Comparison of ENCODE assay signal across 19 mouse cellular contexts in the genomic region with DNA sequence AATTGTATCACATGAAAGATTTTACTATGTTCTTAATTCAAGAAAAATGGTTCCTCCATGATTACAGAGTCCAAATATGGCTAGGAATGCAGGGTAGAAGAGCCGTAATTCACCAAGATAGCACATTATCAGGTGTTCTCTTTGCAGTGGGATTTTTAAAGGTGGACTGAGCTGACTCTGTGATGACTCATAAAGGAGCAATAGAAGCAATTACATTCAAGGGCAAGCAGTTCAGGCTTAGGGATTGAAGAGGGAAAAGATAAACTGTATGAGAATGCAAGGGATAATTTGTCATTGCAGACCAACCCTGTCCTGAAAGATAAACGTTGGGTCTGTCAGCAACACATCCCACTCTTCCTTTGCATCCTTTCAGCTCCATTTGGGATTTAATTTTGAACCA.
"Had no signal": no experiment of that assay in that cellular context is flagged by ENCODE, and none has a peak within 500 bp of the region (broad histone marks: within the 10 kb centered on the region; RNA-seq: fewer than 3 reads in every experiment).

No protein-coding gene starts in this region.

- H3K4me3 ChIP-seq: midbrain, embryonic 10.5 days; midbrain, embryonic 12.5 days; myocyte; neural tube, embryonic 13.5 days; neural tube, embryonic 15.5 days had no signal

- H3K9ac ChIP-seq: lung, embryonic 14.5 days; midbrain, embryonic 12.5 days; neural tube, embryonic 13.5 days; neural tube, embryonic 15.5 days had no signal

- H3K9me3 ChIP-seq: midbrain, embryonic 10.5 days; midbrain, embryonic 12.5 days; neural tube, embryonic 13.5 days; neural tube, embryonic 15.5 days had no signal

- H3K4me2 ChIP-seq: lung, embryonic 14.5 days; midbrain, embryonic 12.5 days; neural tube, embryonic 13.5 days; neural tube, embryonic 15.5 days had no signal

- H3K27ac ChIP-seq: midbrain, embryonic 10.5 days; midbrain, embryonic 12.5 days; neural tube, embryonic 13.5 days; neural tube, embryonic 15.5 days had no signal

- H3K27me3 ChIP-seq: midbrain, embryonic 12.5 days; neural tube, embryonic 13.5 days; neural tube, embryonic 15.5 days had no signal

- H3K36me3 ChIP-seq: midbrain, embryonic 10.5 days; midbrain, embryonic 12.5 days; neural tube, embryonic 13.5 days; neural tube, embryonic 15.5 days had no signal

- H3K4me1 ChIP-seq: midbrain, embryonic 10.5 days; midbrain, embryonic 12.5 days; neural tube, embryonic 13.5 days; neural tube, embryonic 15.5 days had no signal

- DNase-seq: lung, adult 18-20 months; lung, embryonic 14.5 days; lung, postnatal 10 days; lung, postnatal 4 days; midbrain, embryonic 14.5 days; retina, postnatal 1 day; right cerebral cortex, adult 18-20 months; right cerebral cortex, postnatal 25 days; right cerebral cortex, postnatal 4 days; spleen, adult 18-20 months; thymus, adult 18-20 months; thymus, postnatal 14 days; thymus, postnatal 36 days had no signal

- ATAC-seq: midbrain, embryonic 16.5 days had no signal
